Mouse (Mus musculus) myocyte (in vitro differentiated cells): ENCODE measurements around the gene Car5a.

Experiments
- POLR2A ChIP-seq: IDR thresholded peaks from one replicate; pipeline ENCODE4 v1.6.1; 2011; ENCODE audit warnings: low read depth, mild to moderate bottlenecking, control low read depth, moderate library complexity; ENCODE audit not compliant: insufficient read length
- POLR2AphosphoS2 ChIP-seq: IDR thresholded peaks from one replicate; pipeline ENCODE4 v1.6.1; 2011; ENCODE audit warnings: low read depth, control low read depth; ENCODE audit not compliant: insufficient read length

DNA sequence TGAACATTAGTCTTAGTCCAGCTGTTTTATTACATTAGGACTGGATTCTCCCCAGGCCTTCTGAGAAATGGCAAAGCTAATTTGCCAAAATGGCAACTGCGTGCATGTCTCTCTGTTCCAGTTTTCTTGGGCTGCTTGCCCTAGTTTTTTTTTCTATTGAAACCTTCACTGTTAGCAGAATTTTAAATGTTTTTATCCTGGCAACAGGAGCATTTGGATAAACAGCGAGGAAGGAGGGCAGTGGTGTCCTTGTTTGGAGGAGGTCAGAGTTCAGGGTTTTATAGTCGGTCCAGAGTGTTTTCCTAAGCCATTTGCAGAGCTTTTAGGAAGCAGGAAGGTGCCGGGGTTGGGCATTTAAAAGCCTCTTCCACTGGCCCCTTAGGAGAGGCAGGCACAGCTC lies 23.3 kb upstream of the Car5a start:
- no peak for TF ChIP-seq POLR2AphosphoS2
- no peak for TF ChIP-seq POLR2A
